Mouse (Mus musculus): ENCODE results near the gene Rsph1.
A peak's percentile ranks its signal among the peaks of the same experiment; 100 is the strongest.
"Not testable (repeated sequence)": the region's sequence is repeated elsewhere in the genome, so short reads cannot be mapped to it uniquely, and the experiment has no call there.

The Rsph1 gene

GRCm38 (mm10) chr17:31277931-31278330, 748 bp upstream of the Rsph1 start:
- no peak for DNase-seq (ENCODE audit: low spot score)

GRCm38 (mm10) chr17:31276207-31276921, 819 bp downstream of the Rsph1 start:
- DNase-seq (ENCODE audit: low spot score): peak; percentile 32

DNA sequence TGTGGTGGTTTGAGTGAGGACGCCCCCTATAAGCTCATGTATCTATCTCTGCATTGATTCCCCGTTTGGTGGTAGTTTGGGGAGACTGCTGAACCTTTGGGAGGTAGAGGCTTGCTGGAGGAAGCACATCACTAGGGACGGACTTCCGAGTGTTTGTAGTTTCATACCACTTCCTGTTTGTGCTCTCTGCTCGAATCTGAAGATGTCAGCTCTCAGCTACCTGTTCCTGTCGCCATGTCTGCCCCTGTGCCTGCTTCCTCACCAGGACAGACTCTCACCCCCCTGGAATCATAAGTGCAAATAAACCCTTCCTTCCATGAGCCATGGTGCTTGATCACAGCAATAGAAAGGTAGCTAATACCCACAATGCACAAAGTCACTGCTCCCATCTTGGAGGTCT, 2.0 kb downstream of the Rsph1 start:
- DNase-seq (ENCODE audit: low spot score): no peak

DNA sequence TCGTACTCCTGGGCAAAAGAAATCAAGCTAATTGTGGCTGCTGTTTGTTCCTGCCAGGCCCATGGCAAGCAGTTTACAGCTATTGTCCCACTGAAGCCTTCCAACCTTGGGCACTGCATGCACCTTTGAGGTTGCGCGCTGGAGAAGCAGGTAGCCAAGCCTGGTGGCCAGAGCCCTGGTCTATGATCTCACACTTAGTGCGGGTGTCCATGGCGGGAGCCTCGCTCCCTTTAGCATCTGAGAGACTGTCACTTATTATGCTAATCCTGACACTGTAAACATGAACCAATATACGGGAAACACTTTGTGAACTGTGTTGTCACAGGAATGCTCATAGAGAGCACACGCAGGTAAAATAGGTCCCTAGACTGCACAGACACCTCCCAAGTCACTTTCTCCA, 3.6 kb downstream of the Rsph1 start:
- no peak for DNase-seq (ENCODE audit: low spot score)

DNA sequence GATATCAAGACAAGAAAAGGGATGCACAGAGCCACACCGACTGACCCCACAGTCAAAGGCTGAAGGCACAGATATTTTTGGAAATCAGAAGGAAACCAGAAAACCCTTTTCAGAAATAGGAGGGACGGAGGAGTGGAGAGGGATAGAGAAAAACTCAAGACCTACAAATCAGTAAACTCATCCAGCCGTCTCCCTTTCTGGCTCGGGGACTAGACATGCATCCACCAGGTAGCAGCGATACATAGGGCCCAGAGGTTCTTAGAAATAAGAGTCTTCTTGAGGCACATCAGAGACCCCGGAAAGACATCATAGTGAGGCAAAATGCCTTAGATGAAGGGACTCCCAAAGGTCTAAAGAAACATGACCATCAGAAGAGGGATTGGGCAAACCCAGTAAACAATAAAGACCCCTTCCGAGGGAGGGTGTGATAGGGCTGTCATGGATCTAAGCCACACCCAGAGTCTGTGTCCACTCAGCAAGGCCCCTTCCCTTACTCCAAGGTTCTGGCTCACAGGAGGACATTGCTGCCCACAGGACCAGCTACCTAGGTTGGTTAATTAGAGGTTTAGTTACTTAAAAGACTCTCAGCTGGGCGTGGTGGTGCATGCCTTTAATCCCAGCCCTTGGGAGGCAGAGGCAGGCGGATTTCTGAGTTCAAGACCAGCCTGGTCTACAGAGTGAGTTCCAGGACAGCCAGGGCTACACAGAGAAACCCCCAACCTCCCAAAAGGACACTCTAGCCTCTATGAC, 4.6 kb downstream of the Rsph1 start:
- DNase-seq (ENCODE audit: low spot score): no peak

GRCm38 (mm10) chr17:31271136-31271851, 5.9 kb downstream of the Rsph1 start:
- DNase-seq (ENCODE audit: low spot score): no peak

- not testable (repeated sequence) for DNase-seq (ENCODE audit: low spot score)
Observed at GRCm38 (mm10) chr17:31270736-31271135, 6.4 kb downstream of the Rsph1 start.

- no peak for DNase-seq (ENCODE audit: low spot score)
Observed at GRCm38 (mm10) chr17:31270246-31270645, 6.9 kb downstream of the Rsph1 start.

DNA sequence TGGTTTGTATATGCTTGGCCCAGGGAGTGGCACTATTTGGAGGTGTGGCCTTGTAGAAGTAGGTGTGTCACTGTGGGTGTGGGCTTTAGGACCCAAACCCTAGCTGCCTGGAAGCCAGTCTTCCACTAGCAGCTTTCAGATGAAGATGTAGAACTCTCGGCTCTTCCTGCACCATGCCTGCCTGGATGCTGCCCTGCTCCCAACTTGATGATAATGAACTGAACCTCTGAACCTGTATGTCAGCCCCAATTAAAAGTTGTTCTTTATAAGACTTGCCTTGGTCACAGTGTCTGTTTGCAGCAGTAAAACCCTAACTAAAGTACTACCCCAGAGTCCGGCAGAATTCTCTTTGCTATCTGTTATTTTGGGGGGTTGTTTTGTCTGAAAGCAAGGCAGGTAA, 7.4 kb downstream of the Rsph1 start:
- no peak for DNase-seq (ENCODE audit: low spot score)

DNA sequence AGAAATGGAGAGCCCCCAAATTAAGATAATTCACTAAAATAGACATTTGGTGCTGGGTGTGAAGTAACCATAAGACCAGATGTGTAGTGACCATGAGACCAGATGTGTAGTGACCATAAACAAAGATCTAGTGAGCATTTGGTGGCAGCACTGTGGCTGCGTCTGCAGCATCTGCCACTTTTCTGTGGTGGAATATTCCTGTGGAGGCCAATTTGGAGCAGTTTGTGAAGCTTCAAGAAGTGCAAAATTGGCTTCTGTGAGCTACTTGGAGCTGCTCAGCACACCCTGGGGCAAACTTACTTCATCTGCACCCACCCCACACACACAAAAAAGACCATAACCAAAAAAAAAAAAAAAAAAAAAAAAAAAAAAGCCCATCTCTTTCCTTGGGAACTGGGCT, 9.2 kb downstream of the Rsph1 start:
- no peak for DNase-seq (ENCODE audit: low spot score)

- no peak for DNase-seq (ENCODE audit: low spot score)
Observed at GRCm38 (mm10) chr17:31267603-31268002, 9.6 kb downstream of the Rsph1 start.

GRCm38 (mm10) chr17:31267138-31267537, 10.0 kb downstream of the Rsph1 start:
- DNase-seq (ENCODE audit: low spot score): no peak

GRCm38 (mm10) chr17:31266321-31266950, 10.7 kb downstream of the Rsph1 start:
- DNase-seq (ENCODE audit: low spot score): no peak

DNA sequence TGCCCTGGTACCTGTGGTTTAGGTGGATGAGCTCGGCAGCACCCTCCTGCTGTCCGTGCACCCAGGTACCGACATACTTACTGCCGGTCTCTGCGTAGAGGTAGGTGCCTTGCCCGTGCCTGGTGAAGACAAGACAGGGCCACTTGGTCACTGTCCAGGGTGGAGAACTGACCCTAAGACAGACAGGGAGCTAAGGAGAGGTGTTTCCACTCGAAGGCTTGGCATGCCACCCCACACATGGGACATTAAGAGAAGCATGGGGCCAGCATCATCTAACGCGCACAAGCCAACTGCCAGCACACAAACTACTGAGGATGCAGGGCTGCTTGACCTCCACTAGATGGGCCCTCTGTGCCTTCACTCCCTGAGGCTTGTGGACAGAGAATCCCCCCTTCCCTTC, 11.4 kb downstream of the Rsph1 start:
- DNase-seq (ENCODE audit: low spot score): no peak

- no peak for DNase-seq (ENCODE audit: low spot score)
Observed at GRCm38 (mm10) chr17:31265171-31265572, 12.0 kb downstream of the Rsph1 start.

- DNase-seq (ENCODE audit: low spot score): no peak
Observed at GRCm38 (mm10) chr17:31264372-31264771, 12.8 kb downstream of the Rsph1 start.

DNA sequence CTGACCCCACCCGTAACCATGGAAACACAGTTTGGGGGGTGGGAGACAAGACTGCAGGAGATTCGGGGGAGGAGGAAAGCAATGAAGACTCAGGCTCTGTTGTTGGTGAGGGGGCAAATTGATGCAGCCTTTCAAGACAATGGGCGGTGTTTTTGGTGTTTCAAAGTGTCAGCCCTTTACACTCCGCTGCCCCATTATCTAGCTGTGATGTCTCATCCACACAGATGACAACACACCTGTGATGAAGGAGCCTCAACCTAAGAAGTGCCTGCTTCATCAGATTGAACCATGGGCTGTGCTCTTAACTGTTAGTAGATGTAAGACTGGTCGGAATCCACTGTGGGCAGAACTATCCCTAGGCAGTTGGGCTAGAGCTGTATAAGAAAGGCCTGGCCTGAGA, 13.4 kb downstream of the Rsph1 start:
- DNase-seq (ENCODE audit: low spot score): no peak

DNA sequence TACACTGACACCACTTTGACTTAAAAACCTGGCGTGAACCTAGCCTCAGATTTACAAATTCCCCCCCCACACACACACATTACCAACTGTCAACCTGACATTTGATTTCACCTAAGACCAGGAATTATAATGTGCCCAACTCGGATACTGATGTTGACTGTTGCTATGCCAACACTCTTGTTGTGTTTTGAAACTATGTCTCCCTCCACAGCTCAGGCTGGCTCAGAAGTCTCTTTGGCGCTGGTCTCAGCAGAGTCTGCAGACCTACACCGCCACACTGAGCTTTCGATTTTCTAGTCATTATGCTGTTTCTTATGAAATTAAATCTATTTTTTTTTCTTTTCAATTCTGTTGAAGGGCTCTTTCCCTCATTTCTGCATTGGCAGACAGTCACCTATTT, 14.5 kb downstream of the Rsph1 start:
- no peak for DNase-seq (ENCODE audit: low spot score)

DNA sequence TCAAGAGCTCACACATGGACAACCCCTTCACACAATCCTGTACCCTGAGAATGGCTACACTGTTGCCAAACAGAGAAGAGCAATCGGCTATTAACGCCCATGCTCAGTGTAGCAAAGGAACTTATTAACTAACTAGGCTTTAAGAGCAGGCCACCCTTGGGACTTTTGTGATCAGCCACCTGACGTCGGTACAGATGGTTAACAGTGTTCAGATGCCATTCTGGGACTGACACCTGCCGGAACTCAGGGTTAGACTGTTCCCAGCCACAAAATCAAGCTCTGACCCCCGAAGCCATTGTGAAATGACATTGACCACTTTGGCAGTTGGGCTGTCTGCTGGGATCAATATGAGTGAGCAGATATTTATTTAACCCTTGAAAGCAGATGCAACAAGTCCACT, 15.8 kb downstream of the Rsph1 start:
- no peak for DNase-seq (ENCODE audit: low spot score)

- no peak for DNase-seq (ENCODE audit: low spot score)
Observed at GRCm38 (mm10) chr17:31260430-31260829, 16.8 kb downstream of the Rsph1 start.

- no peak for DNase-seq (ENCODE audit: low spot score)
Observed at GRCm38 (mm10) chr17:31259825-31260224, 17.4 kb downstream of the Rsph1 start.

- DNase-seq (ENCODE audit: low spot score): no peak
Observed at GRCm38 (mm10) chr17:31259145-31259544, 18.0 kb downstream of the Rsph1 start.
